Mouse (Mus musculus) left cerebral cortex, postnatal 10 days (tissue): ENCODE measurements around the gene Gm10382. TPM values are rescaled to one million over a fixed set of nuclear protein-coding genes. Genes with fewer than 3 reads are reported as not detected.

Experiments used
- DNase-seq, 2 experiments: peaks; one replicate each; pipeline ENCODE4 v3.0.0; 2021 to 2022; ENCODE audit warnings: low spot score in 2 of 2, mixed read lengths in 1 of 2; ENCODE audit errors: extremely low spot score in 1 of 2
- intact Hi-C: fragments of 180-260 bp; cut with DNase I; formaldehyde crosslinking; loops from one replicate; pipeline ENCODE4 v1.15.1; 2025
- total RNA-seq, 2 experiments: library from RNA; stranded (reverse); gene quantifications; 2 replicates each; pipeline ENCODE4 v1.2.3; 2021

The Gm10382 gene
- under 1 TPM; 0.39 to 0.56 TPM for total RNA-seq

GRCm38 (mm10) chr5:125389131-125389578, at the start of gene Gm10382:
Gene Gm10382 (plus strand): TSS chr5:125389322.
- intact Hi-C loops, result no loop called here
- peak; percentile 70 to 96 for DNase-seq

- intact Hi-C loops, result no loop called here
- peak in 1 of 2 experiments; percentile 63 for DNase-seq
Measured at GRCm38 (mm10) chr5:125339851-125340531, 49.1 kb upstream of the Gm10382 start.

GRCm38 (mm10) chr5:125340547-125341262, 48.4 kb upstream of the Gm10382 start, which contains the start of gene Scarb1:
Gene Scarb1 (minus strand): TSS chr5:125341094.
- intact Hi-C loops, result no loop called here
- peak; percentile 80 to 92 for DNase-seq

GRCm38 (mm10) chr5:125341459-125342090, 47.5 kb upstream of the Gm10382 start:
- intact Hi-C loops, result no loop called here
- no peak for DNase-seq

GRCm38 (mm10) chr5:125344296-125344695, 44.8 kb upstream of the Gm10382 start:
- intact Hi-C loops, result no loop called here

GRCm38 (mm10) chr5:125348067-125348466, 41.1 kb upstream of the Gm10382 start:
- intact Hi-C loops, result no loop called here
- no peak for DNase-seq

More at GRCm38 (mm10) chr5:125344296-125344695, 44.8 kb upstream of the Gm10382 start:
- DNase-seq, result no peak

GRCm38 (mm10) chr5:125348487-125348886, 40.6 kb upstream of the Gm10382 start:
- intact Hi-C loops, result no loop called here
- no peak for DNase-seq

- no peak for DNase-seq
- intact Hi-C loops, result no loop called here
Measured at GRCm38 (mm10) chr5:125349391-125349790, 39.7 kb upstream of the Gm10382 start.

GRCm38 (mm10) chr5:125351057-125351456, 38.1 kb upstream of the Gm10382 start:
- intact Hi-C loops, result no loop called here
- DNase-seq, result no peak

- intact Hi-C loops, result no loop called here
- no peak for DNase-seq
Measured at GRCm38 (mm10) chr5:125351939-125352338, 37.2 kb upstream of the Gm10382 start.

- intact Hi-C loops, result no loop called here
- no peak for DNase-seq
Measured at GRCm38 (mm10) chr5:125352781-125353294, 36.3 kb upstream of the Gm10382 start.

- intact Hi-C loops, result no loop called here
- DNase-seq, result no peak
Measured at GRCm38 (mm10) chr5:125354885-125355492, 34.1 kb upstream of the Gm10382 start.

GRCm38 (mm10) chr5:125355650-125356049, 33.5 kb upstream of the Gm10382 start:
- intact Hi-C loops, result no loop called here
- DNase-seq, result no peak

GRCm38 (mm10) chr5:125357543-125358269, 31.4 kb upstream of the Gm10382 start:
- no peak for DNase-seq
- intact Hi-C loops, result no loop called here

- no peak for DNase-seq
Measured at GRCm38 (mm10) chr5:125358270-125358608, 30.9 kb upstream of the Gm10382 start.

GRCm38 (mm10) chr5:125360566-125360965, 28.6 kb upstream of the Gm10382 start:
- intact Hi-C loops, result no loop called here
- no peak for DNase-seq

More at GRCm38 (mm10) chr5:125358270-125358608, 30.9 kb upstream of the Gm10382 start:
- intact Hi-C loops, result no loop called here

- DNase-seq, result no peak
- intact Hi-C loops, result no loop called here
Measured at GRCm38 (mm10) chr5:125360981-125361510, 28.1 kb upstream of the Gm10382 start.

GRCm38 (mm10) chr5:125363894-125364293, 25.2 kb upstream of the Gm10382 start:
- intact Hi-C loops, result no loop called here
- DNase-seq, result peak in 1 of 2 experiments; percentile 87
